Mouse (Mus musculus): Measurements from ENCODE around the gene Gdap1l1.
"Not testable (repeated sequence)": the region's sequence is repeated elsewhere in the genome, so short reads cannot be mapped to it uniquely, and the experiment has no call there.

Gdap1l1 gene

GRCm38 (mm10) chr2:163438246-163438618, at the start of gene Gdap1l1:
Gene Gdap1l1 (plus strand): TSS chr2:163438476.
- no peak for DNase-seq (ENCODE audit: low read depth)

DNA sequence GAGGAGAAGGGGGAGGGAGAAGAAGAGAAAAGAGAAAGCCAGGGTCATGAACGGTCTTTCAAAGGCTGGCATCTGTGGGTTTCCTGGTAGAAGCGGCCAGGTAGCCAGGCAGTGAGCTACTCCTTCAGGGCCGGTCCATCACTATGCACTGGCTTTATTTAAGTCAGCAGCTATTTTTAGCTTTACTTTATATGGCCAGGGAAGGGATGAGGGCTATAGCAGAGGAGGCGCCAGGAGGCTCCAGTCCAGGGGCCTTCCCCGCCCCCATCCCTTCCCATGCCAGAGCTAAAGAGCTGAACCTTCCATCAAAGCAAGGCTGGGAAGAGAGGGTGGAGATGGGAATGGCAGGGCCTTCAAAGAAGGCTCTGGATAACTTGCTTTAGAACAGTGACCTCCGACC, 45.8 kb upstream of the Gdap1l1 start:
- DNase-seq (ENCODE audit: low read depth), result no peak

GRCm38 (mm10) chr2:163393241-163393640, 45.0 kb upstream of the Gdap1l1 start:
- no peak for DNase-seq (ENCODE audit: low read depth)

DNA sequence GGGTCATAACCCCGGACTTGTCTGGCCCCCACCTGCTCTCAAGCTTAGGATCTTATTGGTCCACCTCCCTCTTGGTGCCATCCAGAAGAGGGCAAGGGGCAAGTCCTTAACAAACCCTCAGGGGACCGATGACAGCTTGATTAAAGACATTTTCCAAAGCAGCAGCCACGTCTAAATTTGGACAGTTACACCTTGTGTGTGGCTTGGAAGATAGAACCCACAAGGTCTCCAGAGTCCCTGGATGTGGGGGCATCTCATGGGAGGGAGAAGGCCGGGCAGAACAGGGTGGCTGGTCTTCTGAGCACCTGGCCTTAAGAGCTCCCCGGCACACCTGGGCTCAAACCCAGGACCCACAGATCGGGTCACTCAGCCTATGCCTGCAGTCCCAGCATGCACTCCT, 44.3 kb upstream of the Gdap1l1 start:
- DNase-seq (ENCODE audit: low read depth), result no peak

GRCm38 (mm10) chr2:163394977-163395376, 43.3 kb upstream of the Gdap1l1 start:
- DNase-seq (ENCODE audit: low read depth), result no peak

- DNase-seq (ENCODE audit: low read depth), result no peak
These were observed 41.2 kb upstream of the Gdap1l1 start for GRCm38 (mm10) chr2:163397071-163397470.

- no peak for DNase-seq (ENCODE audit: low read depth)
These were observed 40.4 kb upstream of the Gdap1l1 start, which contains the start of gene Jph2 for GRCm38 (mm10) chr2:163397905-163398304. Gene Jph2 (minus strand): TSS chr2:163397993.

DNA sequence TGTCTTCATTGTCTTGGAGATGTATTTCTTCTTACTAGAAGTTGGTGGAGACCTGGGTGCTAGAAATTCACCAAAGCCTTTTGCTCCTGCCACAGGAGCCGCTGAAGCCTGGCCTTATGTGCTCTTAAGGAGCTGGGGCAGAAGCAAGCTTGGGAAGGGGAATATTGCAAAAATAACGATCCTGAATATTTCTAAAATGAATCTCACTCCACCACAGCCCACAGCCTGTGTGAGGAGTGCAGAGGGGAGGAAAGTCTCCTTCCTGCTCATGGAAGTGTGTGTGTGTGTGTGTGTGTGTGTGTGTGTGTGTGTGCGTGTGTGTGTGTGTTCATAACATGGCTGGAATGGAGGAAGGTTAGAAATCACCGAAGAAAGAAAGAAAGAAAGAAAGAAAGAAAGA, 39.5 kb upstream of the Gdap1l1 start:
- DNase-seq (ENCODE audit: low read depth), result no peak

GRCm38 (mm10) chr2:163399222-163399621, 39.1 kb upstream of the Gdap1l1 start:
- no peak for DNase-seq (ENCODE audit: low read depth)

DNA sequence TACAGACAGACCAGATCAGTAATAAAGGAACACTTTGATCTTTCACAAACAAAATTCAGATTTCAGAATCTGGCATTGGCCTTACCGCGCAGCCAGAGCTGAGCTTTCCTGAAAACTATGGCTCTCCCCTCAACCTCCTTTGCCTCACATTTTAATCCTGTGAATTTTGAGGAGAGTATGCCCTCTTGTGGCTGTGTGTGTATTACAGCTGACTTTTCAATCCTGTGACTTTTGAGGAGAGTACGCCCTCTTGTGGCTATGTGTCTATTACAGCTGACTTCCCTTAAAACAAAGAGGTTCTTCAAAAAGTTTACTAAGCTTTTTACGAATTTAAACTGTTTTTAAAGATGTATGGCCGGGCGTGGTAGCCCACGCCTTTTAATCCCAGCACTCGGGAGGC, 37.1 kb upstream of the Gdap1l1 start:
- peak; percentile 88 for DNase-seq (ENCODE audit: low read depth)

DNA sequence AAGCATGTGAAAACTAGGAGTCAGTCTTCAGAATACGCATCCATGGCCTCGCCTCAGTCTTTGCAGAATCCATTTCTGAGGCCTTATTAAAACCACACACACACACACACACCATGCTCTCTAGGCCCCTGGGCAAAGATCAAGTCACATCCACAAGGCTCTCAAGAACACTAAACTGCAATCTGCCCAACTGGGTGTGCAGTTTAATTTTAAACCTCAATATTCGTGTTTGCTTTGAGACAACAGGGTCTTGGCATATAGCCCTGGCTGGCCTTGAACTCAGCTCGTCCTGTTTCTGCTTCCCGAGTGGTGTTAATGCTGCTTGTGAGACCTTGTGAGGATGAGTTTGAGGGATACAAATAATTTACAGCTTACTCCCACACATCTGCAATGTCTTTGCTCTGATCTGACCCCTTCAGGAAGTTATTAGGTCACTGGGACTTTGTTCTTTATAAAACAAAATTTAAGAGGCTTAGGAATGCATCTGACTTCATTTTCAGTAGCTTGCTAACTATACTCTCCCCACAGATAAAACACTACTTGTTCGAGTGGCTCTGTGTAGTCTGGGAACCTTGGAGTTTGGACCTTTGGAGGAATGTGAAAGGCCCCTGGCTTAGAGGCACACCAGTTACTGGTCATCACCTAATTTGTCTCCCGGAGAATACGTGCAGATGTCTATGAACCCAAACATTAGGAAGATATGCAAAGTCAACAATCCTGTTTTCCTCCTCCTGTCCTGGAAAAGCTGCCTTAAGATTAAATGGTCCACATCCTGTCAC, 34.0 kb upstream of the Gdap1l1 start:
- no peak for DNase-seq (ENCODE audit: low read depth)

- DNase-seq (ENCODE audit: low read depth), result no peak
These were observed 28.1 kb upstream of the Gdap1l1 start for GRCm38 (mm10) chr2:163410211-163410610.

DNA sequence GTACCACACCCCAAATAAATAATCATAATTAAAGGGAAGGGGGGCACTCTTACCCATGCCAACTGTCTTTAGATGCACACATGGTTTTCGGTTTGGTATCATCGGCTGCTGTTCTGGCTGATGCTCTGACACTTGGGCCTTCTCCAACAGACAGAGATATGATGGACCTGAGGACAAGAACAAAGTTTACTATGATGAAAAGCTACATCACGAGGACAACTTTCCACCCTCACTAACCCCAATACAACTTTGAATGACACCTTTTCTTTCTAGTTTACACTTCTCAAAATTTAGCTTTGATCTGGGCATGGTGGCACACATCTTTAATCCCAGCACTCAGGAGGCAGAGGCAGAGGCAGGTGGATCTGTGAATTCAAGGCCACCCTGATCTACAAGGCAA, 26.9 kb upstream of the Gdap1l1 start:
- not testable (repeated sequence) for DNase-seq (ENCODE audit: low read depth)

DNA sequence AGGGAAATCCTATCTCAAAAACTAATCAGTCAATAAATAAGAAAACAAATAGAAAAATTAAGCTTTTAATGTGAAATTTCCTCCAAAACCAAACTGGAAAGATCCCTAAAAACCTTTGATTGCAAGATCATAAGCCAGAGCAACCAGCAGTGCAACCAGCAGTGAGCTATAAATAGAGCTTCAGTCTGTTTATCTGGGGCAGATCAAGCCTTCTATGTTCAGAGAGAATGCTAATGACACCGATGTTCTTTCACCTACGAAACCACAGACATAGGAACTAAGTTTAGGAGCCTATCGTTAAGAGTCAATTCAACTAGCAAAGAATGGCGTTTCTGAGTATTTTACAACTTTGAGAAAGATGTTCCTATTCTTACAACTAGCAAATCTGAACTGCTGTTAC, 26.4 kb upstream of the Gdap1l1 start:
- DNase-seq (ENCODE audit: low read depth), result no peak

DNA sequence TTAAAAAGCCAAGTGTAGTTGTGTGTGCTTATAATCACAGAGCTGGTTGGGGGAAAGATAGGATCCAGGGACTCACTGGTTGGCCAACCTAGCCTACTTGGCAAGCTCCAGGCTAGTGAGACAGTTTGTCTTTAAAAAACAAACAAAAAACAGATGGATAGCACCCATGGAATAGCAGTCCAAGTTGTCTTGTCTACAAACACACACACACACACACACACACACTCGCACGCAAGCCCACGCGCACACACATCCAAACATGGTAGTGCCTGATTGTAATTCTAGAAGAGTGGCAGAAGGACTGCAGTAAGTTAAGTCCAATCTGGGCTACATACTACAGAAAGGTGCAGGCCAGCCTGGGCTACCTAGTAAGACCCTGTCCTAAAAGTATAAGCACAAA, 25.9 kb upstream of the Gdap1l1 start:
- no peak for DNase-seq (ENCODE audit: low read depth)

GRCm38 (mm10) chr2:163412846-163413590, 25.3 kb upstream of the Gdap1l1 start:
- peak; percentile 63 for DNase-seq (ENCODE audit: low read depth)

DNA sequence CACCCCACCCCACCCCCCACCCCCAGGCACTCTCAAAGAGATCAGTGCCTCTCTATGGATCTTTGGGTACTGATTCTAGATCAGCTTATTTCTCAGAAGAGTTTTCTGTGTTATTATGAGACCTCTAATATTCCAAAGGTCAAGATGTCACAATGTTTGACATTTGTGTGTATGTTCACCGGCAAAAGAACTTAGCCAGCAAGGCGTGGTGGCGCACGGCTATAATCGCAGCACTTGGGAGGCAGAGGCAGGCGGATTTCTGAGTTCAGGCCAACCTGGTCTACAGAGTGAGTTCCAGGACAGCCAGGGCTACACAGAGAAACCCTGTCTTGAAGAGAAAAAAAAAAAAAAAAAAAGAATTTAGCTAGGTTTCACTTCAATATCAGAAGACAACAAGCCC, 21.2 kb upstream of the Gdap1l1 start:
- no peak for DNase-seq (ENCODE audit: low read depth)

DNA sequence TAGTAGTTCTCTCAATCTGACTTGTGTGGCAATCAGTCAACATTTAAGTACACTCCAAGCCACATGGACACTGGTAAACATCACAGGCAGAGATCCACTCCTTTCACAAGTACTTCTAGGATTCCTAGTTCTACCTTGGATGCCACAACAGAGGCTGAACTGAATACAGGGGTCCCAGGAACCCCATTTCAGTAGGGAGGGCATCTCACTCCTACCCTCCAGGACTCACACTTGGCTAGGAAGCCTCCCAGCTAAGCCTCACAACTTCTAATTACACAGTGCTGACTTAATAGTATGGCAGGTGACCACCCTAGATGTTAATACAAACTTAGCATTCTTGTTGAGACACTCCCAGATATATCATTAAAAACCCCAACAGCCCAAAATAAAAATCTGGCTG, 20.4 kb upstream of the Gdap1l1 start:
- no peak for DNase-seq (ENCODE audit: low read depth)

DNA sequence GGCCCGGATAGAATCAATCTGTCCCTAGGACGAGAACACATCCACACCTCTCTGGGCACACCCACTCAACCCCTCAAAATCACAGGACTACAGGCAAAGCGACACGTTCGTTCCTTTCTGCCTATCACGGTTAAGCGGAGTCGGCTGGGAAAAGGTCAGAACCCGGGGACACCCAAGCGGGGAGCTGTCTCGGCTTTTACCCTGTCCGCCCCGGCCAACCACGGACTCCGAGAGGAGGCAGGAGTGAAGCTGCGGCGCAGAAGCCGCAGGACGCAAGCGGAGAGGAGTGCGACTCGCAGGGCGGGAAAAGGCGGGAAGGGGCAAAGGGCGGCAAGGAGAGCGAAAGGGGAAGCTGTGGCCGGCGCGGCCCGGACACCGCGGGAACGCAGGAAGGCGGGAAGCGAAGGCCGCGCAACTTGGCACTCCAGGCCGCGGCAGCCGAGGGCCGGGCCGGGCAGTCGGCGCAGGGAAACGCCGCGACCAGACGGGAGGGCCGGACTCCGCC, 19.4 kb upstream of the Gdap1l1 start:
- peak; percentile 70 for DNase-seq (ENCODE audit: low read depth)

DNA sequence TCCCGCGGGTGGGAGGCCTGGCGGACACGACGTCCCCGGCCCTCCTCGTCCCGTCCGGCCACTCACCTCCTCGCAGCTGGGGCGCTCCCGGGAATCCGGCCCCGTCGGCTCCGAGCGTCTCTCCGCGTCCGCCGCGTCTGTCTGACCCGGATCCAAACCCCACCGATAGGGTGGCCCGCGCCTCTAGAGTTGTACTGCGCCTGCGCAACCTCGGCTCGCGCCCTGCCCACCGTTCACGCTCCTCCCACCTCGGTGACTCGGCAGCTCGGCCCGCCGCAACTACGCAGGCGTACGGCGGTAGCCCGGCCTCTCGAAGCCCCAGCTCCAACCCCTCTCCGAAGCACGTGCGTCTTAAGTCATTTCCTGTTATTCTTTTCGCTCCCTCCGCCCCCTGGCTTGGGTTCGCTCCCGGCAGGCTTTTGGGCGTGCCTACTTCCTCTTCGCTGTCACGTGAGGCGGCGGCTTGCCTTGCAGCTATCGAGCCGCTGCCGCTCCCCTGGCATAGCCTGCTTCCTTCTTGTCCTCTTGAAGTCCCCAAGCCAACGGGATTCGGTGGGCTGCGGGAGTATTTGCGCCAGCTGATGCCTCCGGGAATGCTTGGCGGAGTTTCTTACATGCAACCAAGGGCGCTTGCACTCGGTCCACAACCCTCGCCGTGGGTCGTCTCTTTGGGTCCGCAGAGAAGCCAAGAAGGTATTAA, 18.8 kb upstream of the Gdap1l1 start:
- peak; percentile 99 for DNase-seq (ENCODE audit: low read depth)

- DNase-seq (ENCODE audit: low read depth), result peak; percentile 46
These were observed 17.9 kb upstream of the Gdap1l1 start for GRCm38 (mm10) chr2:163420366-163420886.

- DNase-seq (ENCODE audit: low read depth), result peak; percentile 69
These were observed 15.2 kb upstream of the Gdap1l1 start for GRCm38 (mm10) chr2:163422895-163423660.
